Mouse (Mus musculus) embryonic facial prominence, embryonic 11.5 days (tissue): Measurements from ENCODE around the gene 1700061G19Rik. TPM values are rescaled to one million over a fixed set of nuclear protein-coding genes. Genes with fewer than 3 reads are reported as not detected.

Experiments
- ATAC-seq: fragments of 200-750 bp; cut with Nextera tagmentation; replicated peaks from 2 replicates; pipeline ENCODE4 v1.8.0; 2017; ENCODE audit warnings: low read depth; ENCODE audit not compliant: insufficient number of reproducible peaks, low FRiP score, low TSS enrichment
- DNase-seq: peaks from one replicate; pipeline ENCODE4 v3.0.0-alpha.2; 2015; ENCODE audit warnings: low spot score
- H3K27ac ChIP-seq: fragments of 300-500 bp; sonication (generic); replicated peaks from 2 replicates; pipeline ENCODE4 v1.5.1; 2014; ENCODE audit warnings: mild to moderate bottlenecking, low read depth, low read length, control low read depth
- H3K27me3 ChIP-seq: fragments of 300-500 bp; sonication (generic); 2 replicates; pipeline ENCODE4 v1.6.1; 2014; ENCODE audit warnings: mild to moderate bottlenecking, low read length, moderate library complexity, mixed read lengths; ENCODE audit not compliant: control insufficient read depth, insufficient read depth
- H3K36me3 ChIP-seq: fragments of 300-500 bp; sonication (generic); replicated peaks from 2 replicates; pipeline ENCODE4 v1.6.1; 2014; ENCODE audit warnings: low read depth, mild to moderate bottlenecking, low read length, moderate library complexity, mixed read lengths; ENCODE audit not compliant: control insufficient read depth, insufficient read depth
- H3K4me1 ChIP-seq: fragments of 300-500 bp; sonication (generic); 2 replicates; pipeline ENCODE4 v1.6.1; 2014; ENCODE audit warnings: low read length, mixed read lengths; ENCODE audit not compliant: control insufficient read depth, insufficient read depth
- H3K4me2 ChIP-seq: fragments of 300-500 bp; sonication (generic); 2 replicates; pipeline ENCODE4 v1.6.1; 2014; ENCODE audit warnings: low read depth, mild to moderate bottlenecking, control low read depth, low read length, moderate library complexity
- H3K4me3 ChIP-seq: fragments of 300-500 bp; sonication (generic); 2 replicates; pipeline ENCODE4 v1.5.1; 2014; ENCODE audit warnings: low read depth, low read length, control low read depth
- H3K9ac ChIP-seq: fragments of 300-500 bp; sonication (generic); replicated peaks from 2 replicates; pipeline ENCODE4 v1.6.1; 2014; ENCODE audit warnings: mild to moderate bottlenecking, control low read depth, low read length
- H3K9me3 ChIP-seq: fragments of 300-500 bp; sonication (generic); replicated peaks from 2 replicates; pipeline ENCODE4 v1.6.1; 2016; ENCODE audit warnings: mild to moderate bottlenecking, low read length, inconsistent platforms, mixed read lengths; ENCODE audit not compliant: control insufficient read depth
- WGBS: fragments of 180-500 bp; shearing (Covaris S2); extraction: QIAGEN DNeasy Blood & Tissue Kit; methylation state at CpG from one replicate; pipeline ENCODE4 v1.1.7; 2014; 5-methylcytosine and 5-hydroxymethylcytosine counted together
- polyA plus RNA-seq: library from polyadenylated mRNA; unstranded; fragments of >200 nt; fragmentation: Nextera tagmentation; extraction: Ambion mirVana; gene quantifications from 2 replicates; pipeline ENCODE4 v1.2.1, GENCODE M21; 2014

1700061G19Rik gene
- polyA plus RNA-seq, 1 experiment from 2014 or later = 0.22 TPM

DNA sequence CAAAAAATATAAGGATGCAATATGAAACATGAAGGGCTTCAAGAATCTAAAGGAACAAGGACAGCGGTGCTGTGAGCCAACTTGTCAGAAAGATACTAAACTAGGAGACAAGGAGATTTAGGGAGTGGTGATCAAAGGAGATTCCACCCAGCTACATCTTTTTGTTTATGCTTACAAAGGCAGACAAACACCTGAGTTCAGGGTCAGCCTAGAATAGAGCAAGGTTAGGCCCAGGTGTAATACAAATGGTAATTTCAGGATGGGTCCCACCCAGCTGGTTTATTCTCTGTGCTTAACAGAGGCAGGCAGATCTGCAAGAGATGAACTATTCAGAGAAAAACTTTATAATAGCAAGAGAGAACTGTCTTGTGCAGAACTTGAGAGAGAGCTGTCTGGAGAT lies 41.9 kb upstream of the 1700061G19Rik start:
- 88% methylated on average over 1 of the region's 1 CpGs for WGBS
- Histone ChIP-seq H3K4me3 (no peak overlapping the region), H3K9ac (no peak overlapping the region), H3K4me1 (no peaks in the 10 kb centered on the region), H3K36me3 (no peaks in the 10 kb centered on the region), H3K4me2 (no peak overlapping the region), H3K27ac (no peak overlapping the region), H3K27me3 (peaks cover 3% of the 10 kb centered on the region; the same call in 1 of the 2 replicates), H3K9me3 (no peaks in the 10 kb centered on the region)
- ATAC-seq (no peak), DNase-seq (no peak)

DNA sequence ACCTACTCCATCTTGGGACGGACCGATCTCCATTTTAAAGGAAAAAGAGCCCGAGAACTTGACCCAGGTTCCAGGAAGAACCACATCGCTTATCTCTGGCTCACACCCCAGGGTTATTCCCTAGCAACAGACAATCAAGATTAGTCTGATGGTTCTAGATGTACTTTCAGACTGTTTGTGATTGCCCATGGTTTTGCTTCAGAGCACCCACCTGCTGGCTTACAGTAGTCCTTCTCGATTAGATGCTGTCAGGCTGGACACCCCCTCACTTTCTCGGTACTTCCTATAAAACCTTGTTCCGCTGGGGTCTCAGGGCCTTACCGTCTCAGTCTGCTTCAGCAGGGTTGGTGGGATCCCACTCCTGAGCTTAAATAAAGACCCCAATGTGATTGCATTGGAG lies 38.9 kb upstream of the 1700061G19Rik start:
- H3K4me1 ChIP-seq = no peaks in the 10 kb centered on the region
- no peaks in the 10 kb centered on the region for H3K36me3 ChIP-seq
- H3K9ac ChIP-seq = no peak overlapping the region
- no peak overlapping the region for H3K27ac ChIP-seq
- 92% methylated on average over 8 of the region's 8 CpGs for WGBS
- no peaks in the 10 kb centered on the region for H3K9me3 ChIP-seq
- H3K4me3 ChIP-seq = no peak overlapping the region
- H3K27me3 ChIP-seq = no peaks in the 10 kb centered on the region
- H3K4me2 ChIP-seq = no peak overlapping the region
- ATAC-seq (no peak), DNase-seq (no peak)

GRCm38 (mm10) chr17:56840524-56840923 lies 34.8 kb upstream of the 1700061G19Rik start:
- no peak overlapping the region for H3K4me3 ChIP-seq
- no peak for ATAC-seq
- H3K36me3 ChIP-seq = no peaks in the 10 kb centered on the region
- no peak overlapping the region for H3K27ac ChIP-seq
- no peaks in the 10 kb centered on the region for H3K4me1 ChIP-seq
- no peaks in the 10 kb centered on the region for H3K9me3 ChIP-seq
- H3K9ac ChIP-seq = no peak overlapping the region
- no peaks in the 10 kb centered on the region for H3K27me3 ChIP-seq
- 80% methylated on average over 7 of the region's 7 CpGs for WGBS
- DNase-seq = no peak
- no peak overlapping the region for H3K4me2 ChIP-seq

DNA sequence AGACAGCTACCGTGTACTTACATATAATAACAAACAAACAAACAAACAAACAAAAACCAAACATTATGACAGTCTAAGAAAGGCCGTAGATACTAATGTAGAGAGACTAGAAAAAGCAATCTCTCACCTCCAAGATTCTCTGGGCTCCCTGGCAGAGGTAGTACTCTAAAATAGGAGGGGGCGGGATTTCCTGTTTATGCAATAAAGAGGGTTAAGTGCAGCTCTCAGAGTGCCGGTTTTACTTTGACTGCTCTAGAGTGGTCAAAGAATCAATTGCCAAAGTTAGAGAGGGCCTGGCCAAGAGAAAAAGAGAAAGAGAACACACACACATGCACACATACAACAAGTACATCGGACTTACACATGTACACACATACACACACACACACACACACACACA lies 33.1 kb upstream of the 1700061G19Rik start:
- ATAC-seq = no peak
- Histone ChIP-seq H3K36me3 (no peaks in the 10 kb centered on the region), H3K9ac (no peak overlapping the region), H3K4me1 (no peaks in the 10 kb centered on the region), H3K4me3 (no peak overlapping the region), H3K4me2 (no peak overlapping the region), H3K27me3 (no peaks in the 10 kb centered on the region), H3K27ac (no peak overlapping the region), H3K9me3 (no peaks in the 10 kb centered on the region)
- 88% methylated on average over 5 of the region's 5 CpGs for WGBS
- DNase-seq = no peak

DNA sequence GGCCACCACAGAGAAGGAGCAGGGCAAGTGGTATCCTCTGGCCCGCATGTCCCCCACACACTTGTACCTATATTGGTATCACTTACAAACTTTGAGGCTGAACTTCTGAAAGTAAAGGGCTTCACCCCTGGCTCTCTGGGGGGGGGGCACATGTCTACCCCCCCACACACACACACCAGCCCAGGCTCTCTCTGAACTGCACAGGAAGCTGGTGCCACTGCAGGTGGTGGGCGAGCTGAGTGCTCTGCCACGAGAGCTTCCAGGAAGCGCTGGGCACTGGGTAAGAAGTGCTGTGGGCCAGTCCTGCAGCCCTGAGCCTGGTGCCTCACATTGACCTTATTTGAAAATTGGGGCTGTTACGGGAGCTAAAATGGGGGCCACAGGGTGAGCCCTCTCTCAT lies 31.6 kb upstream of the 1700061G19Rik start:
- WGBS = 78% methylated on average over 5 of the region's 5 CpGs

DNA sequence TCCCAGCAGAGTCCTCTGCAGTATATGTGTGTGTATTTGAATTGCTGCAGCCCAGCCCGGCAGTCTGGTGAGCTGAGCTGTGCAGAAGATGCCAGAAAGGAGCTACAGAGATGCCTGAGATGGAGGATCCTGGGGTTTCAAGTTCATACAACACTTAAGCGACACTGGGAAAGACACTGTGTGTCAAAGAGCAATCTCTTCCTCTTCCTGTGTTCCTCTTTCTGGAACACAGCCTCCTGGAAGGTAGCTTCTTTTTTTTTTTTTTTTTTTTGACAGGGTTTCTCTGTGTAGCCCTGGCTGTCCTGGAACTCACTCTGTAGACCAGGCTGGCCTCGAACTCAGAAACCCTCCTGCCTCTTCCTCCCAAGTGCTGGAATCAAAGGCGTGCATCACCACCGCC lies 26.5 kb upstream of the 1700061G19Rik start:
- no peak overlapping the region for H3K4me3 ChIP-seq
- no peak for ATAC-seq
- no peak overlapping the region for H3K27ac ChIP-seq
- H3K4me2 ChIP-seq = no peak overlapping the region
- no peak overlapping the region for H3K9ac ChIP-seq
- H3K36me3 ChIP-seq = no peaks in the 10 kb centered on the region
- no peaks in the 10 kb centered on the region for H3K4me1 ChIP-seq
- 84% methylated on average over 5 of the region's 5 CpGs for WGBS
- H3K27me3 ChIP-seq = no peaks in the 10 kb centered on the region
- DNase-seq = no peak
- no peaks in the 10 kb centered on the region for H3K9me3 ChIP-seq

More for the DNA sequence above, 31.6 kb upstream of the 1700061G19Rik start:
- no peak overlapping the region for H3K9ac ChIP-seq
- H3K4me1 ChIP-seq = no peaks in the 10 kb centered on the region
- H3K27me3 ChIP-seq = no peaks in the 10 kb centered on the region
- no peak overlapping the region for H3K4me3 ChIP-seq
- no peaks in the 10 kb centered on the region for H3K9me3 ChIP-seq
- H3K36me3 ChIP-seq = no peaks in the 10 kb centered on the region
- no peak overlapping the region for H3K4me2 ChIP-seq
- H3K27ac ChIP-seq = no peak overlapping the region
- no peak for DNase-seq
- ATAC-seq = no peak

GRCm38 (mm10) chr17:56849710-56850109 lies 25.6 kb upstream of the 1700061G19Rik start:
- Histone ChIP-seq H3K9ac (no peak overlapping the region), H3K36me3 (no peaks in the 10 kb centered on the region), H3K4me2 (no peak overlapping the region), H3K4me1 (no peaks in the 10 kb centered on the region), H3K4me3 (no peak overlapping the region), H3K27ac (no peak overlapping the region), H3K9me3 (no peaks in the 10 kb centered on the region), H3K27me3 (no peaks in the 10 kb centered on the region)
- ATAC-seq = no peak
- WGBS = 79% methylated on average over 13 of the region's 13 CpGs
- DNase-seq = no peak

DNA sequence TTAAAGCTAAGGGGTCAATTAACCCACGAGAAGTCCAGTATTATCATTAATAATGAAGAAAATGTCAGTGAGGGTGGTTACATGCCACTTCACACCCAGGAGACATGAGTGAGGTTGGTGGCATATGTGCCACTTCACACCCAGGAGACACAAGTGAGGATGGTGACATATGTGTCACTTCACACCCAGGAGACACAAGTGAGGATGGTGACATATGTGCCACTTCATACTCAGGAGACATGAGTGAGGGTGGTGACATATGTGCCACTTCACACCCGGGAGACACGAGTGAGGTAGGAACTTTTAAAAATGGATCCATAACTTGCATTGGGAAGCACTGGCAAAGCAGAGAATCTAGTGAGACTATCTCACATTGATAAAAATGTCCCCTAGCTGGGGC lies 24.1 kb upstream of the 1700061G19Rik start:
- Histone ChIP-seq H3K9me3 (no peaks in the 10 kb centered on the region), H3K27me3 (no peaks in the 10 kb centered on the region), H3K4me2 (no peak overlapping the region), H3K36me3 (no peaks in the 10 kb centered on the region), H3K4me3 (no peak overlapping the region), H3K4me1 (no peaks in the 10 kb centered on the region), H3K27ac (no peak overlapping the region), H3K9ac (no peak overlapping the region)
- WGBS = 84% methylated on average over 3 of the region's 3 CpGs
- ATAC-seq = no peak
- DNase-seq = no peak
